Mouse (Mus musculus): Measurements from ENCODE around the gene Rpp25.

Gene Rpp25

DNA sequence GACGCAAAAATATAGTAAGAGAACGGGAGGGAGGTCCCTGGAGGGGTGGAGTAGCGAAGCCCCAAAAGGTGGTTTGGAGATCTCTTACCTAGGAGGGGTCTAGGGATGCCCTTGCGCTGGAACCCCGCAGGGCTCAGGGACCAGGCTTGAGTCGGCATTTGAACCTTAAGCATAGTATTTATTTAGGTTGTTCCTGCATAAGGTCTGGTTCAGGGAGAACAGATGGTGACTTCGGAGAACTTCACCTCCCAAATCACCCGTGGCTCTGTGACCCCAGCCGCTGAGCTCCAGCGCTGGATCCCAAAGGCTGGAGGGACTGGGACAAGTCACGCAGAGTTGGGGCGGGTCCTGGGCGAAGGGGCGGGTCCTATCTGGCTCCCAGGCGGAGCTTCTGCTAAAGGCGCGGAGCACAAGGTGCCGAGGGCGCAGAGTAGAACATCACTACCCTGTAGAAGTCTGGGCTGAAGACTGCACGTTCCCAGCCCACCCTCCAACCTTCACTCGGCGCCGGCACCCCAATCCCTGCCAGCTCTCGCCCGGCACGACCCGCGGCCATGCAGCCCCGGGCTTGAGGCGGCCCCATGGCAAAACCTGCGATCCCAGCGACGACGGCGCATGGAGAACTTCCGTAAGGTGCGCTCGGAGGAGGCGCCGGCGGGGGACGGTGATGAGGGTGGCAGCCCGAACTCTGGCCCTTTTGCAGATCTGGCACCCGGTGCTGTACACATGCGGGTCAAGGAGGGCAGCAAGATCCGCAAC, at the start of gene Rpp25:
Gene Rpp25 (plus strand): TSS at position 405 of the 759 bp plus-strand sequence.
- DNase-seq (ENCODE audit: low read depth): no peak

GRCm38 (mm10) chr9:57459707-57460106, 44.1 kb upstream of the Rpp25 start:
- DNase-seq (ENCODE audit: low read depth): no peak

DNA sequence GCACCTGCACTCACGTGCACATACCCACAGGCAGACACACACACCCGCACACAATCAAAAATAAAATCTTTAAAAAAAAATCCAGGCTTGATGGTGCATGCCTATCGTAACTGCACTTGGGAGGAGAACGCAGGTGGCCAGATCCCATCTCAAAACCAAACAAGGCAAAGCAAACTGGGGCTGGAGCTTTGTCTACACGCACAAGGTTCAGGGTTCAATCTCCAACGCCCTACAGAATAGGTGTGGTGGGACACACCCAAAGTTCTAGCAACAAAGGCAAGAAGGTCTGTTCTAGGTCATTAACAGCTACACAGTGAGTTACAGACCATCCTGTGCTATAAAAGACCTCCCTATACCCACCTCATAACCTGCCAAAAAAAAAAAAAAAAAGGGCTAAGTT, 41.0 kb upstream of the Rpp25 start:
- no peak for DNase-seq (ENCODE audit: low read depth)

DNA sequence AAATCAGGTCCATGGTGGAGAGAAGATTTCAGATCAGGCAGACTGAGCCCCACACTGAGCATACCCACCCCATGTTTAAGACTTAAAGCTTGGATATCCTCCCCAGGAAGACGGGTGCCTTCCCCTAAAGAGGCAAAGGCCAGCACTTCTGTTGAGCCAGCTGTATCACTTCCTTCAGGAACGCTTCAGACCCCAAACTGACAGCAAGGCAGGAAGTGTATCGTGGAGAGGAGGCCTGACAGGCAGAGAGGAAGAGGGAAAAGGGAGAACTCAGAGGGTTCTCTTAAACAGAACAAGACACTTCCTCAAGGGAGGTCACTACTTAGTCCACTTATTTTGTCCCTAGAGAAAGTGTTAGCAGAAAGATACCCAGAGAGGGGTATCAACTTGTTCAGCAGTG, 37.7 kb upstream of the Rpp25 start:
- no peak for DNase-seq (ENCODE audit: low read depth)

- DNase-seq (ENCODE audit: low read depth): no peak
These were observed 36.5 kb upstream of the Rpp25 start for GRCm38 (mm10) chr9:57467271-57467771.

DNA sequence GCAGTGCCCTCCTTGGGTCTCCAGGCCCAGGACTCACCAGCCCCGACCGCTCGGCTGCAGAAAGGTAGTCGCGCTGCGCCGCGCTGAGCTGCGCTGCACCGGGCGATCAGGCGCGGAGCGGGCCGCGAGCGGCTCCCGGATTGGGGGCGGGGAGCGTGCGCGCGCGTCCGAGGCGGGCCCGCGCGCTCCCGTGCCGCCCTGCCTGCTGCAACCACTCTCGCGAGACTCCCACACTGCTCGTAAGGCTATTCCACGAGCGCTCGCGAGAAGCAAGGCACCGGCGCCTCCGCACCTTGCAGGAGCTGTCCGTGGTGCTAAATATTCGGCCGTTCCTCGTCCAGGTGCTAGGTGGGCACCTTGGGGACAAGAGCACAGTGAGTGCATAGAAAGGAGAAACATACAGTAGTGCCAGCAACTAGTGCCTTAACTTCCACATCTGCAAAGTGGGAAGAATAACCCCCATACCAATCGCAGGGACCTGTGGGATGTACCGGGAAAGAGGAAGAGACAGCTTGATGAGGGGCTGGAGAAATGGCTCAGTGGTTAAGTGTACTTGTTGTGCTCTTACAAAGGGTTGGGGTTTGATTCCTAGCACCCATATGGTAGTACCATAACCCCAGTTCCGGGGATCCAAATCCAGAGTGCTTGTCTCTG, 35.8 kb upstream of the Rpp25 start, which contains the start of gene Scamp5:
Gene Scamp5 (minus strand): TSS at position 165 of the 654 bp plus-strand sequence.
- peak; percentile 77 for DNase-seq (ENCODE audit: low read depth)

DNA sequence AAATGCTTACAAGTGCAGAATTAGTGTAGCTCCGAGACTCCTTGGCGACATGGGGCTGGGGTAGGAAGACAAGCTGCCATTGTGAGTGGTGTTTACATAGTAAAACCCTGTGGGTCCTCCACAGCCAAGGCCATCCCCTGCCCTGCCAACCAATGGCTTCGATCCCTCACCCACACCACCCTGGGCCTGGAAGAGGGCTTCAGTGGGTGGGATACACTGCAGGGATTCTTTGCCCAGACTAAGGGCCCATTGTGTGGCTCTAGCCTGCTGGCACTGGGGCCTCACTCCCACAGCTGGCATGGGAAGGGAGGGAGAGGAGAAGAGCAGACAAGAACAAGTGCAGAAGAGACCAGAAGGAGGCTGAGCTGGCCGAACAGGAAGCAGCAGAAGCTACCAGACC, 34.9 kb upstream of the Rpp25 start:
- DNase-seq (ENCODE audit: low read depth): no peak

DNA sequence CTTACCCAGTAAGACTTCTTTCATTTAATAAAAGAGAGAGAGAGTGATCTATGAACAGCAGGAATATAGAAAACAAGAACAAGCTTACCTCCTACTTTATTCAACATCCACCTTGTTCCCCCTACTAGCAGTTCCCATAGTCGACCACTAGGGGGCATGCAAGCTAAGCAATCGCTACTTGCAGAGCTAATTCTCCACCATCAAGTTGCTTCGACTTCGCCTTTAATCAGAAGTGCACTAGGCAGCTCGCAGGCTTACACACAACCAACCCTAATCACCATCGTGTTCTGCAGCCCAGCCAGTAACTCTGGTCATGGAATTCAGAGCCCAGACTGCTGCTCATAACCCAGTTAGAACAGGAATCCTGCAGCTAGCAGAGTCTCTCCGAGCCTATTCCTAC, 18.1 kb upstream of the Rpp25 start:
- DNase-seq (ENCODE audit: low read depth): peak; percentile 83

DNA sequence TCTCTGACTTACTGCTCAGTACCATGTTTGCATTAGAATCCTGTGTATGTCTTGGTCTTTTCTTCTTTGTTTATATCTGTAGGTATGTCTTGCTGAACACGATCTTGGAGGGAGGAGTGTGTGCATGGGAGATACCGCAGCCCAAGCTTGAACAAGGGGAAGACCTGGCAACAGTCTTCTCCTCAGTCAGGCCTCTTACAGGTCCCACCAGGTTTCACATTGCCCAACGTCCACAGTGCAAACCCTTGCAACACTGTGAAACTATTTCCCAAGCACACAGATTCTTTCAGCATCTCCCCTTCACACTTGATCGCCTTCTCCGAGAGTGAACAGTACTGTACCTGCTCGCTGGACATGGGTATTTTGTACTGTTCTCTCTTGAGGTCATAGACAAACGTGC, 16.0 kb upstream of the Rpp25 start:
- no peak for DNase-seq (ENCODE audit: low read depth)

GRCm38 (mm10) chr9:57493532-57493931, 10.3 kb upstream of the Rpp25 start:
- no peak for DNase-seq (ENCODE audit: low read depth)

DNA sequence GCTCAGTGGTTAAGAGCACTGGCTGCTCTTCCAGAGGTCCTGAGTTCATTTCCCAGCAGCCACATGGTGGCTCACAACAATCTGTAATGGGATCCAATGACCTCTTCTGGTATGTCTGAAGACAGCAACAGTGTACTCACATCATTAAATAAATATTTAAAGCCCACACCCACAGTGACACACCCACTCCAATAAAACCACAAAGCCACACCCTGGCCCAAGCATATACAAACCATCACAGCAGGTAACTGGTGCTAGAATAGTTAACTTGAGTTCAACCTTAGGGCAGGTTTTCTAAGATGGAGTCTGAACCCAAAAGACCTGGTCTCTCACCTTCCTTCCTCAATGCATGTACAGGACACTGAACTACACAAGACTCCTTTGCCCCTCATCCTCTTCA, 8.9 kb upstream of the Rpp25 start:
- no peak for DNase-seq (ENCODE audit: low read depth)

- no peak for DNase-seq (ENCODE audit: low read depth)
These were observed 6.6 kb upstream of the Rpp25 start for GRCm38 (mm10) chr9:57497236-57497635.

DNA sequence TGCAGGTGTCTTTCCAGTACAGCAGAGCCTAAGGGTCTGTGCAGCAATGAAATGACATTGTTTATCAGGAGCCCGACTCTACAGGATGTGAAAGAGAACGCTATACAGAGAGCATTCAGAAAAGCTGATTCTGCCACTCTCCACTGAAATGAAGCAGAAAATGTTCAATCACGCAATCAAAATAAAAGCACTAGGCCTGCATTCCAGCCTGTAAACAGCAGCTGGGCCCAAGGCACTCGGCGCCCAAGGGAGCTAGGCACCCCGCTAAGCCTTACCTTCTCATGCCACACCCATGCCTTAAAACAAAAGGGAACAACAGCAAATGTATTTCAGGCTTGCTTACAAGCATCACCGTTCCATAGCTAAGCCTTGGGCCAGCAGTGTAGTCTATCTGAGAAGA, 5.3 kb upstream of the Rpp25 start:
- no peak for DNase-seq (ENCODE audit: low read depth)

GRCm38 (mm10) chr9:57501452-57501851, 2.4 kb upstream of the Rpp25 start:
- DNase-seq (ENCODE audit: low read depth): no peak

DNA sequence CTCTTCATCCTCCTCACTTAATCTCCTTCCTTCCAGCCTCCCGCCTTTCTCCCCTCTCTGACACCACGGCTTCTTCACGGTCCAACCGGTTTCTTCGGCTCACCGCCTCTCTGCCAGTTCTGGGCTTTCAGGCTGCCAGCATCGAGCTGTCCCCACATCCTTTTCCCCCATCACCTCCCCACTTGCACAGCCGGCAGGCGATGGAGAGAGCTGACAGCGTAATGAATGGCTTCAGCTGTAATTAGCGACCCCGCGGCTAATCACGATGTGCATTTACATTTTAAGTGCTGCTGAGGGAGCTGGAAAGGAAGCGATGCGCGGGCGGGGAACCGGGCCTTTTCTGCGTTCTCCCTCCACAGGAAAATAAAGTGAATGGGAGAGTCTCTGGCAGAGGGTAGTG, 2.0 kb upstream of the Rpp25 start:
- DNase-seq (ENCODE audit: low read depth): no peak

GRCm38 (mm10) chr9:57502911-57503621, 760 bp upstream of the Rpp25 start:
- DNase-seq (ENCODE audit: low read depth): no peak

DNA sequence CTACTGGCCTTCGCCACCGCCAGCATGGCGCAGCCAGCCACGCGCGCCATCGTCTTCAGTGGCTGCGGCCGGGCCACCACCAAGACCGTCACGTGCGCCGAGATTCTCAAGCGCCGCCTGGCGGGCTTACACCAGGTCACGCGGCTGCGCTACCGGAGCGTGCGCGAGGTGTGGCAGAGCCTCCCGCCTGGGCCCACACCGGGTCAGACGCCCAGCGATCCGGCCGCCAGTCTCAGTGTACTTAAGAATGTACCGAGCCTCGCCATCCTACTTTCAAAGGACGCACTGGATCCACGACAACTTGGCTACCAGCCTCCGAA, 515 bp downstream of the Rpp25 start:
- no peak for DNase-seq (ENCODE audit: low read depth)

DNA sequence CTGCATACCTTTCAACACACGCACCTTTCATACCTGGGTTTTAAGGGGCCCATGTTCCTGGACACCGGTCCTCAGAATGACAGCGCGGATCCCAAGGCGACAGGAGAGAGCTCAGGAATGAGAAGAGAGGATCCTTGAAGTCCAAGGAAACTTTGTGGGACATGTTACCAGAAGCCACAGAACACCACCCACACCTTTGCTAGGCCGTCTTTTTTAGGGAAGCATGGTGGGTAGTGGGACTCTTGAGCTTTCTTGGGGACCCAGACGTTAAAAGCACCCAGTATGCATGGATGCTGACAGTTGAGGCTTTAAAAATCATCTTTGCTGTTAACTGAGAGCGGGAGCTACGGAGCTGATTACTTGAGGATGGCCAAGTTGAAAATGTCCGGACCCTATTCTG, 1.1 kb downstream of the Rpp25 start:
- no peak for DNase-seq (ENCODE audit: low read depth)

- DNase-seq (ENCODE audit: low read depth): peak; percentile 68
These were observed 1.9 kb downstream of the Rpp25 start for GRCm38 (mm10) chr9:57505700-57506099.

DNA sequence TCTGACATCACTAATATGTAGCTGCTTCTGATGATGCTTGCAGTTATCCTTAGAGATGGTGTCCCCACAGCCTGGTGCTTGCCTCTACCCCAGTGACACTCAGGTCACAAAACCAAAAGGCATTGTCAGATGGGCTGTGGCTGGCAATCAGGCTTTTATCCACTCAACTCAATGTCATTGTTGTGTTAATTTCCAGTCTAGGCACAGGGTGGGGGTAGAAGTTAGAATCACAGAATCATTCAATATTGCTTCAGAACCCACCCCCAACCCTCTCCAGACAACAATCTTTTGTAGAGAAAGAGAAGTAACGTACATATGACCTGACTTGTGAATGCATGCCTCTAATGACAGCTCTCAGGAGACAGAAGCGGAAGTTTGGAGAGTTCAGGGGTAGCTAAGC, 6.8 kb downstream of the Rpp25 start:
- DNase-seq (ENCODE audit: low read depth): no peak

DNA sequence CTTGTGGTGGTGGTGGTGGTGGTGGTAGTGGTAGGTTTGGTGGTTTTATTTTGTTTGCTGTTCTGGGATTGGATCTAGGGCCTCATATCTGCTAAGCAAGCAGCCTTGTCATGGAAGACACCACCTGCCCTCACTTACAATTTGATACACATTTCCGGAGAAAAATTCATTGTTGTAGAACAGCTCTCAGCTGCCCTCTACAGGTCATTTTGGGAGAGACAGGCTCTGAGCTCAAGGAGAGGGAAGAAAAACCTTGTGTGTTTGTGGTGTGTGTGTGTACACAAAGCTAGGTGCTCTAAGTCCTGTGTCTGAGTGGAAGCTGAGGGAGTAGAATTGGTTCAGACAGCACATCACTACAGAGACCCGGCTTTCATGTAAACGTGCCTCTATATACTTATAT, 13.3 kb downstream of the Rpp25 start:
- peak; percentile 69 for DNase-seq (ENCODE audit: low read depth)

DNA sequence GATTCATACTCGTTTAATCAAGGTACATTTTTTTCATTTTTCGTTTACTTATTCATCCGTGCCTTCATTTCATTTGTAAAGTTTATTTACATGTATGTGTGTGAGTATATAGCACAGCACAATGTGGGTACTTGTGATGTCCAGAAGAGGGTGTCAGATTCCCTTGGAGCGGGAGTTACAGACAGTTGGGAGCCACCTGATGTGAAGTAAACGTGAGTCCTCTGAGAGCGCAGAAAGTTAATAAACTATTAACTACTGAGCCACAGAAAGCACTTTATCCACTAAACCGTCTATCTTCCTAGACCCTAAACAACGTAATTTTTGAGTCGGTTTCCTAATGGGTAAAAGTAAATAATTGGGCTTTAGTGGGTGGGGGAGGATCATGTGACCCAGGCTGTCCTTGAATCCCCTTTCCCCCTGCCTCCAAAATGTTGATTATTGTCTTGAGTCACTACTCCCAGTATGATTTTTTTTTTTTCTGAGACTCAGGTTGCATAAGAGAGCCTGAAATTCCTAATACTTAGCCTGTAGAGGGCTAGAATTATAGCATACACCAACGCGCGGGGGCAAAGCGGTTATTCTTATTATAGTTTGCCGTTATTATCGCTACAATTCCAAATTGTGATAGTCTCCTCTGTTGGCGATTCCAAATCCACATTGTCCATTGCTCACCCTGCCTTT, 16.7 kb downstream of the Rpp25 start:
- no peak for DNase-seq (ENCODE audit: low read depth)
